Mouse (Mus musculus) liver, embryonic 11.5 days (tissue): Measurements from ENCODE around the gene Ccdc106. TPM values are rescaled to one million over a fixed set of nuclear protein-coding genes. Genes with fewer than 3 reads are reported as not detected.

Source experiments
- ATAC-seq: fragments of 200-750 bp; cut with Nextera tagmentation; replicated peaks from 2 replicates; pipeline ENCODE4 v1.8.0; 2017; ENCODE audit warnings: moderate number of reproducible peaks, mild to moderate bottlenecking, moderate TSS enrichment, moderate library complexity; ENCODE audit not compliant: low FRiP score
- DNase-seq: peaks from one replicate; pipeline ENCODE4 v3.0.0-alpha.2; 2017; ENCODE audit warnings: low spot score
- H3K27ac ChIP-seq: fragments of 300-500 bp; sonication (generic); 2 replicates; pipeline ENCODE4 v1.5.1; 2014; ENCODE audit warnings: mild to moderate bottlenecking, low read depth, low read length, control low read depth
- H3K27me3 ChIP-seq: fragments of 300-500 bp; sonication (generic); replicated peaks from 2 replicates; pipeline ENCODE4 v1.6.1; 2014; ENCODE audit warnings: low read length, mixed read lengths; ENCODE audit not compliant: control insufficient read depth, insufficient read depth
- H3K36me3 ChIP-seq: fragments of 300-500 bp; sonication (generic); 2 replicates; pipeline ENCODE4 v1.6.1; 2014; ENCODE audit warnings: mild to moderate bottlenecking, low read length, moderate library complexity, mixed read lengths; ENCODE audit not compliant: control insufficient read depth, insufficient read depth
- H3K4me1 ChIP-seq: fragments of 300-500 bp; sonication (generic); replicated peaks from 2 replicates; pipeline ENCODE4 v1.6.1; 2014; ENCODE audit warnings: low read length, mixed read lengths; ENCODE audit not compliant: control insufficient read depth, insufficient read depth
- H3K4me2 ChIP-seq: fragments of 300-500 bp; sonication (generic); 2 replicates; pipeline ENCODE4 v1.6.1; 2014; ENCODE audit warnings: mild to moderate bottlenecking, control low read depth, moderate library complexity
- H3K4me3 ChIP-seq: fragments of 300-500 bp; sonication (generic); 2 replicates; pipeline ENCODE4 v1.5.1; 2014; ENCODE audit warnings: low read depth, low read length, control low read depth
- H3K9ac ChIP-seq: fragments of 300-500 bp; sonication (generic); 2 replicates; pipeline ENCODE4 v1.6.1; 2014; ENCODE audit warnings: low read depth, low read length, control low read depth
- H3K9me3 ChIP-seq: fragments of 300-500 bp; sonication (generic); 2 replicates; pipeline ENCODE4 v1.6.1; 2016; ENCODE audit warnings: low read length, inconsistent platforms, mixed read lengths; ENCODE audit not compliant: control insufficient read depth
- whole genome bisulfite sequencing: fragments of 180-500 bp; shearing (Covaris S2); extraction: QIAGEN DNeasy Blood & Tissue Kit; methylation state at CpG from one replicate; pipeline ENCODE4 v1.1.7; 2014; 5-methylcytosine and 5-hydroxymethylcytosine counted together
- polyA plus RNA-seq: library from polyadenylated mRNA; unstranded; fragments of >200 nt; fragmentation: Nextera tagmentation; extraction: Ambion mirVana; gene quantifications from 2 replicates; pipeline ENCODE4 v1.2.1, GENCODE M21; 2014

The Ccdc106 gene
- polyA plus RNA-seq, 1 experiment from 2014 or later: 5.2 TPM

DNA sequence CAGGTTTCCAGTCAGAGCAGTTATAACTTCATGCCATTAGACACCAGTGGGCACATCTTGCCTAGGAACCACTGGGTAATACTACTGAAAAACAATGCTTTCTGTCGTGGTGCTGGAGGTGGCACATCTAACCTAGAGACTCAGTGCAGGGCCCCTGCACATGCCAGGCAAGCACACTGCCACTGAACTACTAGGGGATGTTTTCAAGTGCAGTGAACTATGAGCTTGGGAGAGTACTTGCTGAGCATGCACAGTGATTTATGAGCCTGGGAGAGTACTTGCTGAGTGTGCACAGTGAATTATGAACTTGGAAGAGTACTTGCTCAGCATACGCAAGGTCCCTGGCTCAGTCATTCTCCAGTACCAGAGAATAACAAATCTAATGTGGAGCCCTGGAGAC is 82.2 kb downstream of the Ccdc106 start:
- H3K4me1 ChIP-seq: no peaks in the 10 kb centered on the region
- no peak overlapping the region for H3K9ac ChIP-seq
- no peak for ATAC-seq
- H3K4me2 ChIP-seq: no peak overlapping the region
- no peak overlapping the region for H3K4me3 ChIP-seq
- no peak for DNase-seq
- peaks cover 14% of the 10 kb centered on the region for H3K36me3 ChIP-seq
- no peak overlapping the region for H3K27ac ChIP-seq
- H3K9me3 ChIP-seq: no peaks in the 10 kb centered on the region
- 74% methylated on average over 2 of the region's 2 CpGs for WGBS
- no peaks in the 10 kb centered on the region for H3K27me3 ChIP-seq

DNA sequence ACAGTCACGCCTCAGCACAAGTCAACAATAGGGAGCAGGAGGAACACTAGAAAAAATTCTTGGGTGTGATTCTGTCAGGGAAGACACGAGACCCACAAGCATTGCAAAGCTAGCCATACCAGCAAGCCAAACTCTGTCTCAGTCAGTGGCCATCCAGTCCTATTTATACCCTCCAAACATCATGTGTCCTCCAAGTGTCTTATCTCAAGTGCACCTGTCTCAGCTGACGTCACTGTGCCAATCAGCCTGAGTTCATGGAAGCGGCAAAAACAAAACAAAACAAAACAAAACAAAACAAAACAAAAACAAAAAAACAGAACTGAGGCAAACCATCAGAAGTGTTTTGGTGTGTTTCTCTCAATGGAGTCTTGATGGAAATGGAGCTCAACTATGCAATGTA is 87.9 kb downstream of the Ccdc106 start:
- no peak overlapping the region for H3K4me3 ChIP-seq
- H3K36me3 ChIP-seq: no peaks in the 10 kb centered on the region
- ATAC-seq (no peak), DNase-seq (no peak)
- no peak overlapping the region for H3K27ac ChIP-seq
- H3K9ac ChIP-seq: no peak overlapping the region
- H3K27me3 ChIP-seq: no peaks in the 10 kb centered on the region
- 73% methylated on average over 4 of the region's 4 CpGs for WGBS
- H3K4me2 ChIP-seq: no peak overlapping the region
- no peaks in the 10 kb centered on the region for H3K4me1 ChIP-seq
- peaks cover 3% of the 10 kb centered on the region; the same call in 1 of the 2 replicates for H3K9me3 ChIP-seq

DNA sequence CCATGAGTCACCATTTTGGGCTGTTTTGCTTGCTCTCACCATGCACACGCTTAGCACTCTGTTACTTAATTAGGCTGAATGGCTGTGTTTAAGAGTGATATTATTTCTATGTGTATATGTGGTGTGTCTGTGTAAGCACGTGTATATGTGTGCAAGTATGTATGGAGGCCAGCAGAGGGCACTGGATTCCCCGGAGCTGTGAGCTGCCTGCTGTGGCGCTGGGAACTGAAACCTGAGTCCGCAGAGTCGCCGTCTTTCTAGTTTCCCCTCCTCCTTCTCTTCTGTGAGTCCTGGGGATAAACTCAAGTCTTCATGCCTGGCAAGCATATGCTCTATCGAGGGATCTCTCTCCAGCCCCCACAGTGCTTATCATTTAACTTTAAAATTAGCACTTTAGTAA is 88.9 kb downstream of the Ccdc106 start:
- Histone ChIP-seq H3K4me1 (no peaks in the 10 kb centered on the region), H3K27ac (no peak overlapping the region), H3K9ac (no peak overlapping the region), H3K9me3 (peaks cover 3% of the 10 kb centered on the region; the same call in 1 of the 2 replicates), H3K27me3 (no peaks in the 10 kb centered on the region), H3K36me3 (no peaks in the 10 kb centered on the region), H3K4me2 (no peak overlapping the region), H3K4me3 (no peak overlapping the region)
- ATAC-seq (no peak), DNase-seq (no peak)
- 77% methylated on average over 8 of the region's 8 CpGs for WGBS

Other genes with a start within 250 kb of the Ccdc106 start
- not detected in 2 replicates for gene Fam71e2, start 249.3 kb upstream of the Ccdc106 start, polyA plus RNA-seq
- 0.12 TPM in 1 of 2 replicates, not detected in the other for gene Il11, start 237.7 kb upstream of the Ccdc106 start, polyA plus RNA-seq
- gene Tmem190, start 237.6 kb upstream of the Ccdc106 start, polyA plus RNA-seq: 0.86 TPM in 1 of 2 replicates, not detected in the other
- gene Tmem238, start 230.9 kb upstream of the Ccdc106 start, polyA plus RNA-seq: 12.2 and 12.4 TPM in 2 replicates
- gene Rpl28, start 227.7 kb upstream of the Ccdc106 start, polyA plus RNA-seq: 218 and 238 TPM in 2 replicates
- gene Ube2s, start 208.0 kb upstream of the Ccdc106 start, polyA plus RNA-seq: 367 and 402 TPM in 2 replicates
- gene Shisa7, start 175.9 kb upstream of the Ccdc106 start, polyA plus RNA-seq: 0.03 and 0.11 TPM in 2 replicates
- gene Isoc2b, start 150.3 kb upstream of the Ccdc106 start, polyA plus RNA-seq: 5.2 and 5.3 TPM in 2 replicates
- gene Isoc2a, start 143.4 kb upstream of the Ccdc106 start, polyA plus RNA-seq: 1.3 and 1.4 TPM in 2 replicates
- 0.22 TPM in 1 of 2 replicates, not detected in the other for gene Gm36210, start 114.0 kb upstream of the Ccdc106 start, polyA plus RNA-seq
- 3.3 and 3.5 TPM in 2 replicates for gene Zfp628, start 105.3 kb upstream of the Ccdc106 start, polyA plus RNA-seq
- 1.4 and 1.5 TPM in 2 replicates for gene Nat14, start 98.5 kb upstream of the Ccdc106 start, polyA plus RNA-seq
- 0.70 and 0.82 TPM in 2 replicates for gene Ssc5d, start 94.8 kb upstream of the Ccdc106 start, polyA plus RNA-seq
- gene Sbk2, start 56.1 kb upstream of the Ccdc106 start, polyA plus RNA-seq: 0.22 TPM in 1 of 2 replicates, not detected in the other
- gene Sbk3, start 49.4 kb upstream of the Ccdc106 start, polyA plus RNA-seq: not detected in 2 replicates
- 13.7 and 16.8 TPM in 2 replicates for gene Zfp579, start 24.4 kb upstream of the Ccdc106 start, polyA plus RNA-seq
- 13.9 and 14.0 TPM in 2 replicates for gene Zfp524, start 6.1 kb upstream of the Ccdc106 start, polyA plus RNA-seq
- gene Fiz1, start 5.9 kb upstream of the Ccdc106 start, polyA plus RNA-seq: 37.1 and 40.8 TPM in 2 replicates
- gene Gm44973, start 5.1 kb upstream of the Ccdc106 start, polyA plus RNA-seq: 1.8 and 3.3 TPM in 2 replicates
- 3.5 and 4.5 TPM in 2 replicates for gene Zfp865, start 177 bp upstream of the Ccdc106 start, polyA plus RNA-seq
- 0.22 TPM in 1 of 2 replicates, not detected in the other for gene 4632433K11Rik, start 13.6 kb downstream of the Ccdc106 start, polyA plus RNA-seq
- gene Zfp784, start 17.9 kb downstream of the Ccdc106 start, polyA plus RNA-seq: 2.4 and 2.6 TPM in 2 replicates
- gene Zfp580, start 31.0 kb downstream of the Ccdc106 start, polyA plus RNA-seq: 11.5 and 14.1 TPM in 2 replicates
- 169 TPM in 2 replicates for gene U2af2, start 41.6 kb downstream of the Ccdc106 start, polyA plus RNA-seq
- 82.9 and 88.9 TPM in 2 replicates for gene Epn1, start 59.7 kb downstream of the Ccdc106 start, polyA plus RNA-seq
- gene Rfpl4, start 96.4 kb downstream of the Ccdc106 start, polyA plus RNA-seq: not detected in 2 replicates
- gene Rasl2-9, start 105.4 kb downstream of the Ccdc106 start, polyA plus RNA-seq: 0.26 and 0.66 TPM in 2 replicates
- not detected in 2 replicates for gene Vmn1r55, start 129.1 kb downstream of the Ccdc106 start, polyA plus RNA-seq
- not detected in 2 replicates for gene Vmn1r56, start 176.2 kb downstream of the Ccdc106 start, polyA plus RNA-seq
- not detected in 2 replicates for gene Vmn1r57, start 197.9 kb downstream of the Ccdc106 start, polyA plus RNA-seq